Mouse (Mus musculus) CH12.LX (cell line): ENCODE results near the gene Ptbp3. TPM values are rescaled to one million over a fixed set of nuclear protein-coding genes. Genes with fewer than 3 reads are reported as not detected.

ENCODE experiments used
- DNase-seq: peaks from one replicate; pipeline ENCODE4 v3.0.0-alpha.2; 2013; ENCODE audit errors: extremely low read depth
- H3K27ac ChIP-seq: 2 replicates; pipeline ENCODE4 v1.5.1; 2012; ENCODE audit warnings: low read depth, mild to moderate bottlenecking, control low read depth, moderate library complexity; ENCODE audit not compliant: insufficient read depth
- H3K27me3 ChIP-seq: replicated peaks from 2 replicates; pipeline ENCODE3; 2012; ENCODE audit warnings: inconsistent platforms
- H3K36me3 ChIP-seq, 2 experiments: replicated peaks in 1 of 2; 2 replicates each; pipeline versions ENCODE3 to v1.6.1; 2012; ENCODE audit warnings: inconsistent platforms in 1 of 2, low read length in 1 of 2, mild to moderate bottlenecking in 1 of 2, mixed read lengths in 1 of 2, moderate library complexity in 1 of 2; ENCODE audit not compliant: control insufficient read depth in 1 of 2, insufficient read depth in 1 of 2
- H3K4me1 ChIP-seq, 2 experiments: 2 replicates each; pipeline ENCODE4 v1.6.1; 2012; ENCODE audit warnings: inconsistent platforms in 1 of 2, moderate library complexity in 1 of 2; ENCODE audit not compliant: insufficient read depth in 2 of 2, control insufficient read depth in 1 of 2
- H3K4me2 ChIP-seq: 2 replicates; pipeline ENCODE4 v1.6.1; 2012; ENCODE audit warnings: low read depth, mild to moderate bottlenecking, control low read depth; ENCODE audit not compliant: poor library complexity, insufficient read depth, severe bottlenecking
- H3K4me3 ChIP-seq, 3 experiments: fragments of 150-350 bp in 1 of 3; sonication (generic) in 1 of 3; replicated peaks in 1 of 3; 2 replicates each; pipeline versions ENCODE3 to v1.5.1; 2011 to 2012; ENCODE audit warnings: low read depth in 2 of 3, low read length in 2 of 3, mild to moderate bottlenecking in 2 of 3, moderate library complexity in 2 of 3, control low read depth in 1 of 3, improper control_type of control experiment in 1 of 3, inconsistent platforms in 1 of 3, mixed read lengths in 1 of 3; ENCODE audit not compliant: poor library complexity in 1 of 3
- H3K79me2 ChIP-seq: replicated peaks from 2 replicates; pipeline ENCODE4 v1.6.1; 2012; ENCODE audit warnings: mild to moderate bottlenecking, moderate library complexity; ENCODE audit not compliant: control insufficient read depth, poor library complexity, insufficient read depth, severe bottlenecking; ENCODE audit errors: extremely low read depth
- H3K9ac ChIP-seq: 2 replicates; pipeline ENCODE4 v1.6.1; 2012; ENCODE audit warnings: low read depth, mild to moderate bottlenecking, control low read depth, moderate library complexity; ENCODE audit not compliant: insufficient read depth
- H3K9me3 ChIP-seq: replicated peaks from 2 replicates; pipeline ENCODE3; 2012; ENCODE audit warnings: low read length, inconsistent platforms, mixed read lengths
- CHD1 ChIP-seq: IDR thresholded peaks from 2 replicates; pipeline ENCODE4 v1.6.1; 2012; ENCODE audit warnings: low read depth, low read length, improper control_type of control experiment, inconsistent platforms
- CTCF ChIP-seq, 2 experiments: IDR thresholded peaks in 1 of 2; conservative IDR thresholded peaks in 1 of 2; 2 replicates each; pipeline ENCODE4 v1.5.1; 2011 to 2012; ENCODE audit warnings: low read depth in 2 of 2, low read length in 2 of 2, improper control_type of control experiment in 1 of 2, inconsistent platforms in 1 of 2, mild to moderate bottlenecking in 1 of 2, moderate library complexity in 1 of 2
- ELF1 ChIP-seq: IDR thresholded peaks from 2 replicates; pipeline ENCODE4 v1.6.1; 2014; ENCODE audit warnings: low read depth, mild to moderate bottlenecking, inconsistent platforms, low read length, improper control_type of control experiment
- EP300 ChIP-seq: IDR thresholded peaks from 2 replicates; pipeline ENCODE4 v1.6.1; 2011; ENCODE audit warnings: low read length, improper control_type of control experiment
- HCFC1 ChIP-seq: IDR thresholded peaks from 2 replicates; pipeline ENCODE4 v1.6.1; 2012; ENCODE audit warnings: low read depth, mild to moderate bottlenecking, inconsistent platforms, low read length, improper control_type of control experiment
- IRF4 ChIP-seq: IDR thresholded peaks from 2 replicates; pipeline ENCODE4 v1.6.1; 2014; ENCODE audit warnings: low read depth, mild to moderate bottlenecking, inconsistent platforms, low read length, improper control_type of control experiment
- JUN ChIP-seq: IDR thresholded peaks from 2 replicates; pipeline ENCODE4 v1.6.1; 2011; ENCODE audit warnings: low read depth, mild to moderate bottlenecking, low read length, improper control_type of control experiment, moderate library complexity; ENCODE audit not compliant: insufficient read depth
- JUND ChIP-seq: conservative IDR thresholded peaks from 2 replicates; pipeline ENCODE4 v1.6.1; 2011; ENCODE audit warnings: low read depth, low read length, improper control_type of control experiment
- KAT2A ChIP-seq: IDR thresholded peaks from 2 replicates; pipeline ENCODE4 v1.6.1; 2012; ENCODE audit warnings: low read length, improper control_type of control experiment, inconsistent platforms; ENCODE audit not compliant: insufficient replicate concordance
- MAX ChIP-seq: IDR thresholded peaks from 2 replicates; pipeline ENCODE4 v1.6.1; 2011; ENCODE audit warnings: low read length, improper control_type of control experiment
- MAZ ChIP-seq: IDR thresholded peaks from 2 replicates; pipeline ENCODE4 v1.6.1; 2012; ENCODE audit warnings: low read depth, mild to moderate bottlenecking, inconsistent platforms, low read length, improper control_type of control experiment, moderate library complexity
- MEF2A ChIP-seq: IDR thresholded peaks from 2 replicates; pipeline ENCODE4 v1.6.1; 2014; ENCODE audit warnings: low read depth, mild to moderate bottlenecking, inconsistent platforms, low read length, improper control_type of control experiment, borderline replicate concordance
- NRF1 ChIP-seq: IDR thresholded peaks from 2 replicates; pipeline ENCODE4 v1.6.1; 2014; ENCODE audit warnings: low read depth, mild to moderate bottlenecking, inconsistent platforms, low read length, improper control_type of control experiment, moderate library complexity
- POLR2A ChIP-seq: IDR thresholded peaks from 2 replicates; pipeline ENCODE4 v1.6.1; 2011; ENCODE audit warnings: low read depth, mild to moderate bottlenecking, improper control_type of control experiment, low read length
- POLR2AphosphoS2 ChIP-seq: IDR thresholded peaks from 2 replicates; pipeline ENCODE4 v1.6.1; 2011; ENCODE audit warnings: low read depth, low read length, improper control_type of control experiment
- RAD21 ChIP-seq: IDR thresholded peaks from 2 replicates; pipeline ENCODE4 v1.6.1; 2011; ENCODE audit warnings: low read depth, mild to moderate bottlenecking, low read length, improper control_type of control experiment, moderate library complexity
- RCOR1 ChIP-seq: conservative IDR thresholded peaks from 2 replicates; pipeline ENCODE4 v1.6.1; 2012; ENCODE audit warnings: low read depth, mild to moderate bottlenecking, inconsistent platforms, low read length, improper control_type of control experiment
- SMC3 ChIP-seq: IDR thresholded peaks from 2 replicates; pipeline ENCODE4 v1.6.1; 2011; ENCODE audit warnings: low read depth, low read length, improper control_type of control experiment
- TBP ChIP-seq: conservative IDR thresholded peaks from 2 replicates; pipeline ENCODE4 v1.6.1; 2011; ENCODE audit warnings: low read depth, low read length, improper control_type of control experiment
- TCF12 ChIP-seq: IDR thresholded peaks from 2 replicates; pipeline ENCODE4 v1.6.1; 2014; ENCODE audit warnings: low read depth, mild to moderate bottlenecking, inconsistent platforms, low read length, improper control_type of control experiment
- USF1 ChIP-seq: IDR thresholded peaks from 2 replicates; pipeline ENCODE4 v1.6.1; 2014; ENCODE audit warnings: low read depth, mild to moderate bottlenecking, inconsistent platforms, low read length, improper control_type of control experiment
- ZC3H11A ChIP-seq: IDR thresholded peaks from 2 replicates; pipeline ENCODE4 v1.6.1; 2012; ENCODE audit warnings: low read depth, mild to moderate bottlenecking, inconsistent platforms, low read length, improper control_type of control experiment
- ZKSCAN1 ChIP-seq: IDR thresholded peaks from 2 replicates; pipeline ENCODE4 v1.6.1; 2012; ENCODE audit warnings: low read depth, inconsistent platforms, low read length, improper control_type of control experiment, borderline replicate concordance
- ZMIZ1 ChIP-seq: IDR thresholded peaks from 2 replicates; pipeline ENCODE4 v1.6.1; 2012; ENCODE audit warnings: low read depth, mild to moderate bottlenecking, inconsistent platforms, low read length, improper control_type of control experiment
- dilution Hi-C: fragments of 300-500 bp; cut with MboI; formaldehyde crosslinking; loops from 2 replicates; pipeline ENCODE4 v1.14.3; 2020; ENCODE audit warnings: low sequenced_read_pairs; ENCODE audit not compliant: extremely low pct_unique_long_range_greater_than_20kb, extremely low pct_ligation_motif_present
- in situ Hi-C: fragments of 300-500 bp; cut with MboI; formaldehyde crosslinking; loops from 3 replicates; pipeline ENCODE4 v1.14.3; 2019; ENCODE audit warnings: low sequenced_read_pairs, low pct_ligation_motif_present, low pct_unique_long_range_greater_than_20kb, mixed read lengths
- polyA plus RNA-seq: library from polyadenylated mRNA; unstranded; fragments of >175 nt; gene quantifications from 2 replicates; pipeline ENCODE4 v1.2.1, GENCODE M21; 2012; ENCODE audit warnings: low read depth; ENCODE audit not compliant: insufficient read length
- total RNA-seq, 2 experiments: library from RNA; depleted of rRNA; stranded (reverse); fragments of 300-350 nt in 1 of 2; fragments of >200 nt in 1 of 2; gene quantifications; 2 replicates each; pipeline ENCODE4 v1.2.3; 2012 to 2014

The Ptbp3 gene
- total and polyA plus RNA-seq, 3 experiments = 45.2 to 81.4 (median 48.1) TPM

- no peak for TF ChIP-seq POLR2AphosphoS2
- no peak for TF ChIP-seq TCF12
- TF ChIP-seq EP300 = no peak
- no peak for TF ChIP-seq ZC3H11A
- TF ChIP-seq ZMIZ1 = no peak
- no peak for TF ChIP-seq NRF1
- TF ChIP-seq RCOR1 = no peak
- TF ChIP-seq JUN = no peak
- TF ChIP-seq MAX = no peak
- no peak for TF ChIP-seq JUND
- no peak for TF ChIP-seq TBP
- in situ Hi-C loops = no loop called here
- no peak overlapping the region for H3K4me3 ChIP-seq
- H3K36me3 ChIP-seq = no peaks in the 10 kb centered on the region
- H3K4me2 ChIP-seq = no peak overlapping the region
- DNase-seq = no peak
- H3K27ac ChIP-seq = no peak overlapping the region
- no peaks in the 10 kb centered on the region for H3K27me3 ChIP-seq
- H3K4me1 ChIP-seq = peaks cover 15 to 33% of the 10 kb centered on the region in 2 experiments
- H3K9me3 ChIP-seq = no peaks in the 10 kb centered on the region
- H3K79me2 ChIP-seq = no peaks in the 10 kb centered on the region
- no peak overlapping the region for H3K9ac ChIP-seq
- dilution Hi-C loops = no loop called here
These were observed 93.7 kb downstream of the Ptbp3 start for GRCm38 (mm10) chr4:59455465-59455864.

- H3K9ac ChIP-seq = no peak overlapping the region
- H3K4me1 ChIP-seq = peaks cover 16 to 37% of the 10 kb centered on the region in 2 experiments
- dilution Hi-C loops = no loop called here
- TF ChIP-seq TCF12 = no peak
- TF ChIP-seq NRF1 = no peak
- no peak for TF ChIP-seq KAT2A
- no peak for TF ChIP-seq MEF2A
- TF ChIP-seq ELF1 = no peak
- TF ChIP-seq ZKSCAN1 = no peak
- TF ChIP-seq ZMIZ1 = no peak
- TF ChIP-seq CTCF (conservative IDR thresholded peaks at IDR 0.05 in 1 of 2, IDR thresholded peaks at IDR 0.05 in 1 of 2; ENCODE audit: low read depth in 2 of 2, low read length in 2 of 2) = no peak
- TF ChIP-seq USF1 = no peak
- no peak for TF ChIP-seq RAD21
- TF ChIP-seq SMC3 = no peak
- TF ChIP-seq IRF4 = no peak
- no peak for TF ChIP-seq HCFC1
- no peak for TF ChIP-seq CHD1
- no peak for TF ChIP-seq POLR2A
- TF ChIP-seq MAZ = no peak
- no peaks in the 10 kb centered on the region for H3K27me3 ChIP-seq
- no peak overlapping the region for H3K27ac ChIP-seq
- no peaks in the 10 kb centered on the region for H3K9me3 ChIP-seq
- H3K4me2 ChIP-seq = no peak overlapping the region
- H3K36me3 ChIP-seq = no peaks in the 10 kb centered on the region
- in situ Hi-C loops = no loop called here
- no peaks in the 10 kb centered on the region for H3K79me2 ChIP-seq
- DNase-seq = no peak
- H3K4me3 ChIP-seq = no peak overlapping the region
These were observed 95.1 kb downstream of the Ptbp3 start for GRCm38 (mm10) chr4:59454046-59454445.
